Mouse (Mus musculus) neural tube, embryonic 10.5 days (tissue): ENCODE results near the gene Spin2-ps6.
"Not testable (repeated sequence)": the region's sequence is repeated elsewhere in the genome, so short reads cannot be mapped to it uniquely, and the experiment has no call there.

Experiments
- DNase-seq: peaks from one replicate; pipeline ENCODE4 v3.0.0-alpha.2; 2017; ENCODE audit warnings: low spot score; ENCODE audit errors: extremely low spot score

Spin2-ps6 gene

DNA sequence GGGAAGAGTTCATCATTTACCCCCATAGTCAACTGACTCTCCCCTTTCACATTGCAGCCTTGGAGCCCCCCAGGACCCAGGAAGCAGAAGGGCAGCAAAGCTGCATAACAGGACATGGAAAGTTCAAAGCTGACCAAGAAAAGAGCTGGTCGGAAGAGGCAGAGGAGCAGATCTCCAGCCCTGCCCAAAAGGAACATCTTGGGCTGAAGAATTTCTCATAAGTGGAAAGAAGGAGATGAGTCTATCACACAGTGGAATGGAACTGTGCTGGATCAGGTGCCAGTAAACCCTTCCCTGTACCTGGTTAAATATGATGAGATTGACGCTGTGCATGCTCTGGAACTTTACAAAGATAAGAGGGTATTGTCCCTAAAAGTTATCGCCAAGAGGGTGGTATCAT lies at the start of gene Spin2-ps6:
Gene Spin2-ps6, plus strand, starts transcription at position 301 of the 400 bp plus-strand sequence.
- not testable (repeated sequence) for DNase-seq
